Mouse (Mus musculus): ENCODE results near the gene Tnfsf12. TPM values are rescaled to one million over a fixed set of nuclear protein-coding genes. Genes with fewer than 3 reads are reported as not detected.

Gene Tnfsf12
- polyA plus RNA-seq, 1 experiment from 2014 or later: 9.9 TPM

DNA sequence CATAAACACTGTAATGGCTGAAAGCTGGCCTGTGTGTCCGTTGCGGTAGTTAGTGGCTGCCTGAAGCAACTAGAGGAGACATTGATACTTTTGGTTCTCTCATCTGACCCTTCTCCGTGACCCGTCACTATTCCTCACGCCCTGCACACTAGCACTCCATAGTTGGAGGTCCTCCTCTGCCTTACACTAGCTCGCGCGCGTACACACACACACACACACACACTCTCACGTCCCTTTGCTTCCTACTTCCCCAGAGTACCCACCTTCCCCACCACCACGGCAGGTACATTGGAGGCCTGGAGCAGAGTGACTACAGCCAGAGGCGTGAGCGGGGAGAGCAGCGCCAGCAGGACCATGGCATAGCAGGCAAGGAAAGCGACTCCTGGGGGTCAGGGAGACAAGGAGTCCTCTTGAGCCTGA is 38.2 kb downstream of the Tnfsf12 start:
- Histone ChIP-seq H3K4me2 (replicated peaks; ENCODE audit: low read depth, low read length) (no peak overlapping the region), H3K36me3 (ENCODE audit: control insufficient read depth, insufficient read depth, low read length) (peaks cover 33% of the 10 kb centered on the region), H3K4me1 (ENCODE audit: control insufficient read depth, insufficient read depth, low read length) (peaks cover 23% of the 10 kb centered on the region; the same call in 1 of the 2 replicates), H3K4me3 (ENCODE audit: low read depth, low read length) (no peak overlapping the region), H3K27me3 (ENCODE audit: control insufficient read depth, insufficient read depth, low read length) (no peaks in the 10 kb centered on the region), H3K9ac (replicated peaks; ENCODE audit: low read depth, low read length) (no peak overlapping the region), H3K9me3 (ENCODE audit: control insufficient read depth, low read depth, low read length) (no peaks in the 10 kb centered on the region), H3K27ac (ENCODE audit: low read length) (no peak overlapping the region)
- no peak for ATAC-seq (ENCODE audit: insufficient number of reproducible peaks, insufficient read depth, low FRiP score, low read depth)
- 79% methylated on average over 15 of the region's 15 CpGs for WGBS

- WGBS: 68% methylated on average over 10 of the region's 10 CpGs
- no peak overlapping the region for H3K4me2 ChIP-seq (replicated peaks; ENCODE audit: low read depth, low read length)
- H3K9me3 ChIP-seq (ENCODE audit: control insufficient read depth, low read depth, low read length): no peaks in the 10 kb centered on the region
- no peak overlapping the region for H3K9ac ChIP-seq (replicated peaks; ENCODE audit: low read depth, low read length)
- H3K4me1 ChIP-seq (ENCODE audit: control insufficient read depth, insufficient read depth, low read length): peaks cover 23% of the 10 kb centered on the region; the same call in 1 of the 2 replicates
- H3K27me3 ChIP-seq (ENCODE audit: control insufficient read depth, insufficient read depth, low read length): no peaks in the 10 kb centered on the region
- no peak overlapping the region for H3K4me3 ChIP-seq (ENCODE audit: low read depth, low read length)
- 0 out of 2 replicates have a peak, but pooled peaks have one; percentile 35 for ATAC-seq (ENCODE audit: insufficient number of reproducible peaks, insufficient read depth, low FRiP score, low read depth)
- peaks cover 39% of the 10 kb centered on the region for H3K36me3 ChIP-seq (ENCODE audit: control insufficient read depth, insufficient read depth, low read length)
- peak overlapping the region; percentile 63; the same call in 1 of the 2 replicates for H3K27ac ChIP-seq (ENCODE audit: low read length)
These were observed 38.8 kb downstream of the Tnfsf12 start for GRCm38 (mm10) chr11:69656617-69657461.

- H3K9ac ChIP-seq (replicated peaks; ENCODE audit: low read depth, low read length): no peak overlapping the region
- H3K27ac ChIP-seq (ENCODE audit: low read length): peak overlapping the region; percentile 63; the same call in 1 of the 2 replicates
- H3K36me3 ChIP-seq (ENCODE audit: control insufficient read depth, insufficient read depth, low read length): peaks cover 45% of the 10 kb centered on the region
- no peak overlapping the region for H3K4me2 ChIP-seq (replicated peaks; ENCODE audit: low read depth, low read length)
- no peak overlapping the region for H3K4me3 ChIP-seq (ENCODE audit: low read depth, low read length)
- no peaks in the 10 kb centered on the region for H3K27me3 ChIP-seq (ENCODE audit: control insufficient read depth, insufficient read depth, low read length)
- WGBS: 71% methylated on average over 5 of the region's 5 CpGs
- peaks cover 16% of the 10 kb centered on the region; the same call in 1 of the 2 replicates for H3K4me1 ChIP-seq (ENCODE audit: control insufficient read depth, insufficient read depth, low read length)
- no peaks in the 10 kb centered on the region for H3K9me3 ChIP-seq (ENCODE audit: control insufficient read depth, low read depth, low read length)
- no peak for ATAC-seq (ENCODE audit: insufficient number of reproducible peaks, insufficient read depth, low FRiP score, low read depth)
These were observed 39.6 kb downstream of the Tnfsf12 start for GRCm38 (mm10) chr11:69656065-69656455.

- Histone ChIP-seq H3K9ac (replicated peaks; ENCODE audit: low read depth, low read length) (no peak within 1 kb of the TSS), H3K27me3 (ENCODE audit: control insufficient read depth, insufficient read depth, low read length) (no peaks in the 10 kb centered on the region), H3K27ac (ENCODE audit: low read length) (peak within 1 kb of the TSS; percentile 33; the same call in 1 of the 2 replicates), H3K4me2 (replicated peaks; ENCODE audit: low read depth, low read length) (peak within 1 kb of the TSS; percentile 22), H3K4me1 (ENCODE audit: control insufficient read depth, insufficient read depth, low read length) (peaks cover 16% of the 10 kb centered on the region; the same call in 1 of the 2 replicates), H3K36me3 (ENCODE audit: control insufficient read depth, insufficient read depth, low read length) (peaks cover 51% of the 10 kb centered on the region), H3K4me3 (ENCODE audit: low read depth, low read length) (no peak within 1 kb of the TSS), H3K9me3 (ENCODE audit: control insufficient read depth, low read depth, low read length) (no peaks in the 10 kb centered on the region)
- WGBS: 24% methylated on average over 34 of the region's 34 CpGs
- ATAC-seq (ENCODE audit: insufficient number of reproducible peaks, insufficient read depth, low FRiP score, low read depth): peak; percentile 47; the same call in 1 of the 2 replicates
These were observed 40.2 kb downstream of the Tnfsf12 start, which contains the start of gene Sox15 for GRCm38 (mm10) chr11:69655264-69656064. Gene Sox15, plus strand, starts transcription at chr11:69655314.

- peaks cover 58% of the 10 kb centered on the region for H3K36me3 ChIP-seq (ENCODE audit: control insufficient read depth, insufficient read depth, low read length)
- H3K27me3 ChIP-seq (ENCODE audit: control insufficient read depth, insufficient read depth, low read length): no peaks in the 10 kb centered on the region
- H3K9me3 ChIP-seq (ENCODE audit: control insufficient read depth, low read depth, low read length): no peaks in the 10 kb centered on the region
- peak overlapping the region; percentile 33; the same call in 1 of the 2 replicates for H3K27ac ChIP-seq (ENCODE audit: low read length)
- H3K9ac ChIP-seq (replicated peaks; ENCODE audit: low read depth, low read length): no peak overlapping the region
- no peak for ATAC-seq (ENCODE audit: insufficient number of reproducible peaks, insufficient read depth, low FRiP score, low read depth)
- H3K4me3 ChIP-seq (ENCODE audit: low read depth, low read length): no peak overlapping the region
- H3K4me1 ChIP-seq (ENCODE audit: control insufficient read depth, insufficient read depth, low read length): peaks cover 16% of the 10 kb centered on the region; the same call in 1 of the 2 replicates
- WGBS: 37% methylated on average over 9 of the region's 9 CpGs
- H3K4me2 ChIP-seq (replicated peaks; ENCODE audit: low read depth, low read length): no peak overlapping the region
These were observed 40.9 kb downstream of the Tnfsf12 start for GRCm38 (mm10) chr11:69654760-69655159.

GRCm38 (mm10) chr11:69653399-69653798 is 42.2 kb downstream of the Tnfsf12 start:
- peaks cover 63% of the 10 kb centered on the region for H3K36me3 ChIP-seq (ENCODE audit: control insufficient read depth, insufficient read depth, low read length)
- H3K4me2 ChIP-seq (replicated peaks; ENCODE audit: low read depth, low read length): no peak overlapping the region
- ATAC-seq (ENCODE audit: insufficient number of reproducible peaks, insufficient read depth, low FRiP score, low read depth): no peak
- no peak overlapping the region for H3K4me3 ChIP-seq (ENCODE audit: low read depth, low read length)
- no peaks in the 10 kb centered on the region for H3K9me3 ChIP-seq (ENCODE audit: control insufficient read depth, low read depth, low read length)
- H3K27ac ChIP-seq (ENCODE audit: low read length): no peak overlapping the region
- H3K9ac ChIP-seq (replicated peaks; ENCODE audit: low read depth, low read length): no peak overlapping the region
- H3K27me3 ChIP-seq (ENCODE audit: control insufficient read depth, insufficient read depth, low read length): no peaks in the 10 kb centered on the region
- H3K4me1 ChIP-seq (ENCODE audit: control insufficient read depth, insufficient read depth, low read length): peaks cover 16% of the 10 kb centered on the region; the same call in 1 of the 2 replicates
- 72% methylated on average over 5 of the region's 5 CpGs for WGBS

DNA sequence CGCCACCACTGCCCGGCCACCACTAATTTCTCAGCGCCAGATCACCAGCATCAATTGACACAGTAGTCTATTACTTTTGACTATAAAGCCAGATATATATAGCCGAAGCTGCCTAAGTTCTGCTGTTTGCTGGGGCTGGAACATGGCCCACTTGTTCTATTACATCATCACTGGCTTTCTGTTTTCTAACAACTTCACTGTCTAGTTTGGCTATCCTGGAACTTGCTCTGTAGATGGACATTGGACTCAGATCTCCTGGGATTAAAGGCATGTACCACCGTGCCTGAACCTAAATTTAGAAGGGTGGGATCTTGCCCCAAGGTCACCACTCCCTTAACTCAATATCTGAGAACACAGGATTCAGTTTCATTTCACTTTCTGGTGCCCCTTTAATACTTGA is 49.8 kb downstream of the Tnfsf12 start:
- Histone ChIP-seq H3K9ac (replicated peaks; ENCODE audit: low read depth, low read length) (no peak overlapping the region), H3K4me3 (ENCODE audit: low read depth, low read length) (no peak overlapping the region), H3K36me3 (ENCODE audit: control insufficient read depth, insufficient read depth, low read length) (peaks cover 91% of the 10 kb centered on the region), H3K9me3 (ENCODE audit: control insufficient read depth, low read depth, low read length) (no peaks in the 10 kb centered on the region), H3K4me2 (replicated peaks; ENCODE audit: low read depth, low read length) (no peak overlapping the region), H3K27me3 (ENCODE audit: control insufficient read depth, insufficient read depth, low read length) (no peaks in the 10 kb centered on the region), H3K27ac (ENCODE audit: low read length) (no peak overlapping the region), H3K4me1 (ENCODE audit: control insufficient read depth, insufficient read depth, low read length) (no peaks in the 10 kb centered on the region)
- WGBS: 96% methylated on average over 5 of the region's 5 CpGs
- ATAC-seq (ENCODE audit: insufficient number of reproducible peaks, insufficient read depth, low FRiP score, low read depth): no peak
